Mouse (Mus musculus): ENCODE data around the gene Hirip3.

DNA sequence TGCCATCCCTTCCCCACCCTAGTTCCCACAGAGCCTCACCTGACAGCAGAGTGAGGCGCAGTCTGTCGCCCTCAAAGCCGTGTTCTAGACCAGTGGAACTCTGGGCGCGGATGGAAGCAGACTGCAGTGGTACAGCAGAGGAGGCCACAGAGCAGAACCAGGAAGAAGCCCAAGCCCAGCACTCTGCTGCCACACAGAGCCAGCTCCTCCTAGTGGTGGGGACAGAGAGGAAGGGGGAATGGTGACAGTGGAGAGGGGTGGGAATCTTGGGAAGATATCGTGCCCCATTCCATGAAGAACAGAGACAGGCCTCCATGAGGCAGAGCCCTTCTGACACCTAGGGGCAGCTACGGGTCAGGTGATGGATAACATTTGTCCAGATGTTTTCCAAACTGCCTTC lies 27.1 kb downstream of the Hirip3 start:
- TF ChIP-seq CTCF (IDR thresholded peaks at IDR 0.05) (peak; percentile 67), POLR2A (IDR thresholded peaks at IDR 0.05; ENCODE audit: insufficient read depth, low read depth, low read length) (no peak)
